Mouse (Mus musculus): ENCODE data around the gene Lin7a.

GRCm38 (mm10) chr10:107236211-107236610, 35.3 kb upstream of the Lin7a start:
- TF ChIP-seq CTCF (IDR thresholded peaks at IDR 0.05; ENCODE audit: low read depth) (no peak), EP300 (IDR thresholded peaks at IDR 0.05; ENCODE audit: low read depth) (no peak)

All from liver, postnatal 0 days (tissue).